Mouse (Mus musculus) heart, adult 8-10 months (tissue): ENCODE data around the gene Ubiad1. TPM values are rescaled to one million over a fixed set of nuclear protein-coding genes. Genes with fewer than 3 reads are reported as not detected.

ENCODE experiments used
- DNase-seq: peaks from one replicate; pipeline ENCODE4 v3.0.0; 2022; ENCODE audit warnings: low spot score
- total RNA-seq, 4 experiments: library from RNA; stranded (reverse); gene quantifications; 2 replicates each; pipeline ENCODE4 v1.2.4; 2022

Ubiad1 gene
- total RNA-seq, 4 experiments from 2014 or later: 14.7 to 19.5 (median 16.1) TPM

DNA sequence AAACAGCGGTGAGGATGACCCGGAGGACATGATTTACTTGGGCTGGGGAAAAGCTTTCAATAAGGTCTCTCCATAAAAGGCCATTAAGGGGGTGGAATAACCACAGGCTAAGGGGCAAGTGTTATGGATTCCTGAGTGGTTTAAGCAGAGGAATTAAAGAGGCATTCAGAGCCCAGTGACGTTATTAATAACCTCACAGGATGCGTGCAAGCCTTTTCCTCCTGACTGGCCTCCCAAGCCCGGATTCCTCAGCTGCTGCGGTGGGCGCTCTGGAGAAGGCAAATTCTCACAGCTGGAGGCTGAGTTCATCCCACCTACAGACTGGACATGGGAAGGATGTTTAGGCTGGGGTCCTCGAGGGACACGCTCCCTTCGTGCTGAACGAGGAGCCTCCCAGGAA is 39.8 kb downstream of the Ubiad1 start:
- no peak for DNase-seq

DNA sequence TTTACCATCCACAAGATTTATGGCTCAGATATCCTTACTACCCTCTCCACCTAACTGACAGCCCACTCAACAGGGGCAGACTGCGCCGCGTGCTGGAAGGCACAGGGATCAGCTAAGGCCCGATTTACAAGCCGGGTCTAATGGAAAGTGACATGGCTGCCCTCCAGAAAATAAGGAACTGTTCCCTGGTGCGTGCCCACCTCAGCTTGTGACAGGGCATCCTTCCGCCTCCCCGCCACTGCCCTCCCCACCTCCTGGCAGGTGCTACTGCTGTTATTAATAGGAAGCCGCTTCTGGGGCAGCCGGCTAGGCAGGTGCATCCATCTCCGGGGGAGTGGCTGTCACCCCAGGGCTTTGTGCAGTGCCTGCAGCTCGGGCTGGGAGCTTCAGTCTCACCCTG is 41.2 kb downstream of the Ubiad1 start:
- no peak for DNase-seq

DNA sequence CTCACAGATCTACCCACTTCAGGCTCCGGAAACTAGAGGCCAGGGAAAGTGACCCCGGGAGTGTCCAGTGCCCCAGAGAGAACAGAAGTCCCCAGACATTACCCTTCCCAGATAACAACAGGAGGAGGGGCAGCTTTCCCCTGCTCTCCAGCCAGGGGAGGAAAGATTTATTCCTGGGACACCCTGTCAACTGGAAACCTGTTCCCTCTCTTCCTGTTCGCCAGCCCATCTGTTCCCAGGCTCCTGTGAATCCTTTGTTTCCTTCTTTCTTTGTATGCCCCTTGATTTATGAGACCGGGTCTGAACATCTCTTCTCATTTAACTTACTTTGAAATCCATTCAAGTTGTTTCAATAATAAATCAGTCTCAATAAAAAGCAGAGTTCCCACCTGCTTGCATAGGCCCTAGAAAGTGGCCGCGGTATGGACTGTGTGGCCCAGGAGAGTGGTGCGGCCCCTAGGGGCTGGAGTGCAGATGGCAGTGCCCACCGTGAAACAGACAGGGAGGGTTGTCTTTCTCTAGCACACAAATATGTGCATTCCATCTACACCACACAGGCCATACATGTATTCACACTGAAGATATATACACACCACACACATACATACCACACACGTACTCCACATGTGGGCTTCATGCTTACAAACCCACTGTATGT is 45.0 kb downstream of the Ubiad1 start:
- DNase-seq: no peak

DNA sequence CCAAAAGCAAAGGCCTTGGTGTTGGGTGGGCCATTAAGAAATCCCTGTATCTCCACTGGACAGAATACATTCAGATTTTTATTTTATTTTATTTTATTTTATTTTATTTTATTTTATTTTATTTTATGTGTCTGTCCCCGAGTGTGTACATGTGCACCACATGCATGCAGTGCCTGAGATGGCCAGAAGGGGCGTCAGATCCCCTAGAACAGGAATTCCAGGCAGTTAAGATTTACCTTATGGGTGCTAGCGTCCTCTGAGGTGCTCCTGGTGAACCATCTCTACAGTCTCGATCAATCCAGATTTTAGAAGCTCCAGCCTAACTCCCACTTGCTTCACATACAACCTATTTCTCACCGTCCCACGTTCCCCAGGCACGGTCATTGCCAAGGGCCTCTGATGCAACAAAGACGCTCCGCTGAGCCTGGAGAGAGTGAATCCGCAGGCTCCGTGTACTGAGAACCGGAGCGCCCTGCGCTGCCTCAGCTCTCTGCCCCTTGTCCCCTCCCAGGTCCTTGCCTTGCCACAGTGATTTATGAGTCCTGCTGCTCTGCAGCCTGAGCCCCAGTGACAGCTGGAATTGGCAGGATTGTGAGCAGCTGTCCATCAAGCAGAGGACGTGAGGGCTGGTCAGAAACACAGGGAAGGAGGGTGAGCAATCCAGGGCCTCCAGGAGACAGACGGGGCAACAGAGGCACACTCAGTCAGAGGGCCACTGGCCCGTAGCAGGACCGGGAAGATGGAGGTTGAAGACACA is 46.9 kb downstream of the Ubiad1 start:
- DNase-seq: no peak

DNA sequence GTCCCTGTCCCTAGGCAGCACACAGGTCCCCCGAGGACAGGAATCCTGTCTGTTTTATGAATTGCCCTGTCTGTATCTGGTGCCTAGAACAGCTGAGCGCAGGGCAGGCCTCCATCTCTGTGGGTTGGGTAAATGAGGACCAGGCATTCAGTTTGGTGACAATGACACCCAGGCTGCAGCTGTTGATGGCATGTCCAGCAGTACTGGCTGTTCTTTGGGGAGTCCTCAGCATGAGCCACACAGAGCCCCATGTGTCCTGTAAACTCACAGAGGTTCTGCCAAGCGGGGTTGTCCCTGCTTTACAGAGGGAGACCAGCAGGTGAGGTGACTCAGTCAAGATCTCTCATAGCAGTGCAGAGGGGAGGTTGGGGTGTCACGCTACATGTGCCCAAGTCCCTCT is 47.5 kb downstream of the Ubiad1 start:
- no peak for DNase-seq

DNA sequence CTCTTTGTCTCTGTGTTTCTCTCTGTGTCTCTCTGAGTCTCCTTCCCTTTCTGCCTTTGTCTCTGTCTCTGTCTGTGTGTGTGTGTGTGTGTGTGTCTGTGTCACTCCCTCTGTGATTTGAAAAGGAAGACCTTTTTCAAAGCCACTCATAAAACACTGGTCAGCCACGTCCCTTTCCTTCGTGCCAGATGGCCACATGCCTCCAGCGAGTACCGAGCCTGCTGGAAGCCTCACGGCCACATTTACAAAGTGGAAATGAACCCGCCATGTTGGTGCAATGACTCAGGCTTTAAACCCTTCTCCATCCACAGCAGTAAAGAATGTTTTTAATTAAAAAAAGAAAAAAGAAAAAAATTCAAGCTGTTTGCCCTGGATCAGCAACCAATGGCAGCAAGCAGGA is 48.7 kb downstream of the Ubiad1 start:
- DNase-seq: no peak

DNA sequence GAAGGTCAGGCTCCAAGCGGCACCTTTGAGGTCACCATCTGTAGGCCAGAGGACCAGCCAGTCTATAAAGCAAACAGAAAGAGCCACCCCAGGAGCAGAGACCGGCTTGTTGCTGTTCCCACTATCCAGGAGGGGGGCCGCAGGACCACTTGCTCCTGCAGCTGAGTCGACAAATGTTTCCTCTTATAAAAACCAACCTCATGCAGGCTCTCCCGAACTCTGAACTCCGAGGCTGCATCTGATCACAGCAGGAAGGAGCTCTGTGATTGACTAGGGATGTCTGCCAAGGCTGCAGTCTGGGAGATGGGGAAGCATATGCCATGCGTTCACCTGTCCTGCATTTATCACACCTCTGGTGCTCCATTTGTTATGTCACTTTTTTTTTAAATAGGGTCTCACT is 49.4 kb downstream of the Ubiad1 start:
- DNase-seq: no peak

DNA sequence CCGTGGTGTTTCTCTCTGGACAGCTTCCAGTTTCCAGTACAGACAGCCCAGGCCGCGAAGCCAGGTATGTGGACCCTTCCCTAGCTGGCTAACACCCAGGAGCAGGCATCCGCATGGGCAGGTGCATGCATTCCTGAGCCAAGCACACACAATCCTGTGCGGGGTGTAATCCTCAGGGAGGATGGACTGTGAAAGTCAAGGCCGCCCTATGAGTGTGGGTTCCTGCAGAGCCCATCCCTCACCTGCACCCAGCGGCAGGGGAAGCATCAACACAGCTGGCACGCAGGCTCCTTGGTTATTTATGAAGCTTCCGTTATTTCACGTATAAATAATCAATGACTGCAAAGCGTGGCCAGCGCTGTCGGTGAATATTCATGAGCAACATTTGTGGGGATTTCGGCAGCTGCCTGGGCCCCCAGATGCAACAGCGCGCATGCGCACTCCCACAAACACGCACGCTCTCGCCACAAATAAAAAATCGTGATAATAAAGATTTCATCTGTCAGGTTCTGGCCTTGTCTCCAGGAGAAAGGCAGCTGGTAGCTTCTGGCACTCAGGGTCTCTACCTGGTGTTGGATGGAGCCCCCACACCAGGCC is 52.8 kb downstream of the Ubiad1 start:
- DNase-seq: no peak

DNA sequence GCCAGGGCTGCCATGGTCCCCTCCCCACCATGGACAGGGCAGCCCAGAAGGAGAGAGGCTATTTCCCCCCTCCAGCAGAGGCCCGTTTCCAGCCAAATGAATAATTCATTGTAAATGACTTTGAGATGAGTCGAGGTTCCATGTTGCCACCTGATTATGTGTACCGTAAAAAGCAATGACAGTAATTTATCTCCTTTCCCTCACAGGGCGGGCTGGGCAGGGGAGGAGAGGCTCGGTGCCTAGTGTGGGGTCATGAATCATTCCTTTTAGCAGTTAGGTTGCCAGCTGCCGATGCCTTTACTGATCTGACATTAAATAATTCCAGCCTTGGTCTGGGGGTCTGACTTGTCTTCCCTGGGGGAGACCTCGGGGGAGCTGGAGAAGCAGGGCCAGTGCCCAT is 54.9 kb downstream of the Ubiad1 start:
- no peak for DNase-seq

DNA sequence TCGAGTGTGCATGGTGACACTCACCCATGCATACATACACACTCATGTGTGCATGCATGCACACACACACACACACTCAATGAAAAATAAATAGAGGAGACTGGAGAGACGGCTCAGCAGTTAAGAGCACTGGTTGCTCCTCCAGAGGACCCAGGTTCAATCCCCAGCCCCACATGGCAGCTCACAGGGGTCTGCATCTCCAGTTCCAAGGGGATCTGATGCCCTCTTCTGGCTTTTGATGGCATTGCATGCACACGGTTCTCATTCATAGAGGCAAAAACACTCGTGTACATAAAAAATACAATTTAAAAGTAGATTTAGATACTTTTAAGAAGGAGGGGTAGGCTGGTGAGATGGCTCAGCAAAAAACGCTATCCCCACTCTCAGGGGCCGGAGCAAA is 55.5 kb downstream of the Ubiad1 start:
- DNase-seq: no peak

DNA sequence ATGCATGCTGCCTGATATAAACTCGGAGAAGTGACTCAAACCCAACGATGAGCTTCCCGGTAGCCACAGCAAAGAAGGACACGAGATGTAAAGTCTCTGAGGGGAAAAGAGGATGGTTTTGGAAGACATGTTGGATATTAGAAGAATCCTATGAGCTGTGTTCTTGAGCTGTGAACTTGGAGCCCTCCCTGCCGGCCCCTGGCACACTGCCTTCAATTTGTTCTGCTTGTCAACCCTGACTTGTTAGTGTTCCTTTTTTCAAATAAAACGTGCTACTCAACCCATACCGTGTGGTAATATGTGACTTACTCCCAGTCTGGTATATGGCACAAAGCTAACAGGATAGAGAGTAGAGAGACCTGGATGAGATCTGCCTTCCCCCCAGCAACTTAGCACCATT is 59.3 kb downstream of the Ubiad1 start:
- no peak for DNase-seq

Other genes starting within 250 kb of the Ubiad1 start
- under 1 TPM in 1 of 4 experiments, not detected in 3; 0.06 TPM for gene Disp3, start 156.8 kb downstream of the Ubiad1 start, total RNA-seq
- 10 to 100 TPM; 43.9 to 59.9 (median 52.8) TPM for gene Mtor, start 3.8 kb upstream of the Ubiad1 start, total RNA-seq
- gene Angptl7, start 55.7 kb upstream of the Ubiad1 start, total RNA-seq: 1 to 10 TPM in 2 of 4 experiments, under 1 TPM in 2; 0.72 to 1.8 (median 1.3) TPM
- gene Exosc10, start 113.7 kb upstream of the Ubiad1 start, total RNA-seq: 10 to 100 TPM; 31.6 to 40.9 (median 35.7) TPM
- 10 to 100 TPM; 16.1 to 19.6 (median 17.7) TPM for gene Srm, start 146.7 kb upstream of the Ubiad1 start, total RNA-seq
- gene Masp2, start 157.8 kb upstream of the Ubiad1 start, total RNA-seq: 1 to 10 TPM in 1 of 4 experiments, under 1 TPM in 3; 0.29 to 1.2 (median 0.33) TPM
- gene Tardbp, start 182.2 kb upstream of the Ubiad1 start, total RNA-seq: 100 to 1,000 TPM; 108 to 133 (median 124) TPM
- 1 to 10 TPM; 5.2 to 8.4 (median 6.7) TPM for gene Gm572, start 198.5 kb upstream of the Ubiad1 start, total RNA-seq